Mouse (Mus musculus): ENCODE measurements around the gene Ccl27a.

Ccl27a gene

DNA sequence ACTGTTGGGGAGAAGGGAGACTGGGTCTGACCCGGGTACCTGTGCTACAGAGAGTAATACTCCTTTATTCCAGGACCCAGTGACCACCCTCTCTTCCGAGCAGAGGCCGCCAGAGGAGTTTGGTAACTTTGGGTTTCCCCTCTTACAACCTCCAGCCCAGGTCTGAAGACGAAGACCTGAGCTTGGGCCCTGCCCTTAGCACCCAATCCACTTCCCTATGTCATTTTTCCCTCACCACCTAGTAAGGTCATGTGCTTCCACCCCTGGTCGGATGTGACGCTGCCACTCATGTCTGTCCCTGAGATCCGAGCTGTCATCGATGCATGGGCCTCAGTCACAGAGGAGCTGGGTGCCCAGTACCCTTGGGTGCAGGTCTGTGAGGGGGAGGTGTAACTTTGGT is 17.6 kb downstream of the Ccl27a start:
- intact Hi-C loops (cut with DNase I), result no loop called here

DNA sequence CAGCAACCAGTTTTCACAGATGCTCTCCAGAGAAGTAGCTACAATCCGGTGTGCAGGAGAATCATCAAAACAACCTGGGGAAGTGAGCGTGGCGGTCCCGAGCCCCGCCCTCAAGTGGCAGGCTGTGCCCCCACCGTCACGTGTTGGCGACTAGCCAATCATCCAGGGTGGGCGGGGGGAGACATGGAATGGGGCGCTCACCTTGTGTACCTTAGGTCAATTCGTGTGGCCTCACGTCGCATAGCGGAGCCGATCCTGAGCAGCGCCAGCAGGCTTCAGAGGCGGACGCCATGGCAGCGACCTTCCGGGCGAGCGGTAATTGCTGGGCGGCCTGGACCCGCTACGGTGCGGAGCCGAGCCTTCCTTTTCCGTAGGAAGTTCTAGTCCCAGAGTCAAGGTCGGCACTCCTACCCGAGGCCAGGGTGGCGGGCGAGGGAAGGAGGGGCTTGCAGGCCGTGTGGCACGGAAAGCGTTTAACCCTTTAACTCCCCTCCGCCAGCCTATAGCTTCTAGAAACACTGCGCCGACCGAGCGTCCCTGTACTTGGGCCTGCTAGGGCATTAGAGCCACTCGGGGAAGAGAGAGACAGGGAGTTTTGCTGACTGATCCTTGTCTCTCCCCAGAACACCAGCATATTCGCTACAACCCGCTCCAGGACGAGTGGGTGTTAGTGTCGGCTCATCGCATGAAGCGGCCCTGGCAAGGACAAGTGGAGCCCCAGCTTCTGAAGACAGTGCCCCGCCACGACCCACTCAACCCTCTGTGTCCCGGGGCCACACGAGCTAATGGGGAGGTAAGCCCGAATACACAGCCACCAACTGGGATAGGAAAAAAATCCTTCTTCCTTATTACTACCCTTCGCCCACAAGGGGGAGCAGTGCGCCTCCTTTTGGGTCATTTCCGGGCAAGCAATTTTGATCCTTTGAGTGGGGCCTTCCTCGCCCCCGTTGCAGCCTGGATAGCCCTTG is 18.4 kb downstream of the Ccl27a start, which contains the start of gene Sigmar1:
Gene Sigmar1 (minus strand): TSS at position 820 of the 968 bp plus-strand sequence.
- intact Hi-C loops (cut with DNase I), result no loop called here

GRCm38 (mm10) chr4:41754797-41755337 is 19.2 kb downstream of the Ccl27a start, which contains the start of gene Galt:
TSS of gene Galt (plus strand) at chr4:41755228.
- intact Hi-C loops (cut with DNase I), result no loop called here

- intact Hi-C loops (cut with DNase I), result no loop called here
These were observed 29.0 kb downstream of the Ccl27a start for GRCm38 (mm10) chr4:41745021-41745420.

DNA sequence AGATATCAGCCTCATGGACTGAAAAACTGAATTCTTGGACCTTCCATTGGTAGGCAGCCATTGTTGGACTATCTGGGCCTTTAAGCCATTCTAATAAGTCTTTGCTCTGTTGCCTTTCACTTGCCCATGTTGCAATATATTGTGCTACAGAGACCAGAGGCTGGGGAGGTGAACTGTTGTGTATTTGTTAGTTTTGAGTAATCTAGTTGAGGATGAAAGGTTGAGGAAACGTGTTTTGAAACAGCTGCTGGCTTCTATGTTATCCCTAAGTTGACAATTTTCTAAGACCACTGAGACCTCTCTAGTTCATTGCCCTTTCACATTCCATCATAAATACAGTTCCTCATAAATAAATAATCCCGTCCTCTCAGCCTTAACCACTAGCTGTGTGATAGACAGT is 29.9 kb downstream of the Ccl27a start:
- intact Hi-C loops (cut with DNase I), result no loop called here

GRCm38 (mm10) chr4:41741158-41741560 is 32.9 kb downstream of the Ccl27a start:
- intact Hi-C loops (cut with DNase I), result no loop called here

DNA sequence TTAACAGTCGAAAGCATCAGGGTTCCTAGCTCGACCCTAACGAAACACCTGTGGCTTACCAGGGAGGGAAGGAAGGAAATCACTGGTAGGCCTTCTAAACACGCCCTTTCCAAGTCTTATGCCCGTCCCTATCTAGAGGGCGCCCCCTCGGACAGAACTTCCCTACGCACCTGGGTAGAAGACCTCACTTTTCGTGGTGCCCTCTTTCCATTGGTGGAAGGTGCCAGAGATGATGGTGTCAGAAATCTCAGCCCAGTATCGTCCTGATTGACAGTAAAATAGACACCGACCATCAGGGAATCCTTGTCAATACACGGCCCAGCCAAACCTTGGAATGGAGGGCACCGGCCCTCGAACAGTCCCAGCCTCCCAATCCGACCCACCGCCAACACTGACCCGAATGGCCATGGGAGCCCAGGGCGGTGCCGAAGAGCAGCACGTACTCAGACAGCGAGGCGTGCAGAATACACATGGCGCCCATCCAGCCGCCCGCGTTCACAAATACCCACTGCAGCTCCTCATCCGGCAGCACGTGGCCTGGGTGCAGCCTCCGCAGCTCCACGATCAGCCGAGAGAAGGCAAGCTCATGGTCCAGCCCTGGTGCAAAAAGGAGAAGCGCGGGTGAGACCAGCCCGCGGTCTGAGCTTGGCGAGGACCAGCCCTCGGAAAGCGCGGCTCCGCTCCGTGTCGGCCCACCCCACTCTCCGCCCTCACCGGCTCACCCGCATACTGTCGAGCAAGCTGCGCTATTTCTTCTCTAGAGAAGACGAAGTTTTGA is 33.5 kb downstream of the Ccl27a start:
- intact Hi-C loops (cut with DNase I), result no loop called here

GRCm38 (mm10) chr4:41739260-41739659 is 34.8 kb downstream of the Ccl27a start:
- intact Hi-C loops (cut with DNase I), result no loop called here

DNA sequence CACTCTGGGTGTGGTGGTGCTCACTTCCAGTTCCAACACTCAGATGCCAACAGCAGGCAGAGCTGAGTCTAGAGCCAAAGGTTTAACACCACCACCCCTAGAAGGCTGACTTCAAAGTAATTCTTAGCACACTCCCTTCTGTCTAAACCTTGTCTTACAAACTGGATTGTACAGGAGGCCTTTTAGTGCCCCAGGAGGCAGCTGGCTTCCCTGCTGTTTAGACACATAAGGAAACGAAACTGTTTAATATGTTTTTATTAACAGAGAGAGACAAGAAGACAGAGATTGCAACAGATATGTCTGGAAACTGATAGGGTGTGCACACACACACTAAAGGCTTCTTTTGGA is 35.8 kb downstream of the Ccl27a start:
- intact Hi-C loops (cut with DNase I), result no loop called here

DNA sequence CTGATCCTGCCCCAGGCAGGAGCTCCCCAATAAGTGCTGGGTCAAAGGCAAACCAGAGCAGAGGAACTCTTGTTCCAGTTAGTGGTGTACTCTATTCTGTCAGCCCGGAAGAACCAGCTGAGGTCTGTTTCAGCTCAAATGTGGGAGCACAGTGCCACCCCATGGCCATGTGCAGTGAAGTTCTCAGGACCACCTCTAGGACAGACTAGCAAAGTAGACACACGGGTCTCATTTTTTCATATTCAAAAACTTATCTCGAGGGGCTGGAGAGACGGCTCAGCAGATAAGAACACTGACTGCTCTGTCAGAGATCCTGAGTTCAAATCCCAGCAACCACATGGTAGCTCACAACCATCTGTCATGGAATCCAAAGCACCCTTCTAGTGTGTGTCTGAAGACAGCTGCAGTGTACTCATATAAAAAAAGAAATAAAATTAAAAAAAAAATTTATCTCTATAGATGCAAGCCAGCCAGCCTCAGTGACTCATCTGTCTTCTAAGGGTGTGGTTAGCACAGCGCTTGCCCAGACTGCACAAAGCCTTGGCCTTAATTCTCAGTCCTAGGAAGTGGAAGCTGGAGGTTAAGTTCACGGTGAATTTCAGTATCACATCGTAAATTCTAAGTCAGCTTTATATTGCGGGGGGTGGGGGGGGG is 36.3 kb downstream of the Ccl27a start:
- intact Hi-C loops (cut with DNase I), result loop anchor here (2.0 kb wide), 1 partner anchor 23 kb away; no protein-coding TSS in a partner anchor

DNA sequence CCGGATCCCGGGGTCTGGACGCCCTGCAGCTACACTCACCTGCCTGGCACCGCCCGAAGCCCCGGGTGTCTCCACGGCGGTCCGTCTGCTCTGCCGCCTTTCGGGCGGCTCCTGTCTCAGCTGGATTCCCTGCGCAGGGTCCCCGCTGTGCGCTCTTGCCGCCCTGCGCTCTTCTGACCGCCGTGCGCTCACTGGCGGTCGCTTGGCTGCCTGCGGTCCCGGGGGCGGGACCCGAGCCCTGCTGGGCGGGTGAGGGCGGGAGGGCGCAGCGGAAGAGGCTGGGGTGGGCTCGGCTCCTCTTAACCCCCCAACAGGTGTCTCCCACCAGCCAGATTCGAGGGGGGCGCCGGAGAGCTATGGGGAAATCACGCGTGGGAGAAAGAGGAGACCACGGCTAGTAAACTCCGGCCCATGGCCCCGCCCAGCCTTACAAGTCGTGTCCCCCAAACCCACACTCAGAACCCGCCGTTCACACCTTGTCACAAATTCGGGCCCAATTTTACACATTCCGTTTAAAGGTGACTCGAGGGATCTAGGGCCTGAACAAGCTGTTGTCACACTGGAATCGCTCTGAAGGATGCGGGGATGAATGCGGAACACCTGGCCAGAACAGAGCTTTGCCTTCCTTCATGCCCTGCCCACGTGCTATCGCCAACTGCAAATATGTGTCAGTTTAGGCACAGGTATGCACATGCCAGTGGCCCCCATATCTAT is 42.8 kb downstream of the Ccl27a start, which contains the start of gene Arid3c:
Gene Arid3c (minus strand): TSS at position 91 of the 714 bp plus-strand sequence.
- intact Hi-C loops (cut with DNase I), result no loop called here

GRCm38 (mm10) chr4:41726826-41727621 is 47.0 kb downstream of the Ccl27a start:
- intact Hi-C loops (cut with DNase I), result no loop called here

DNA sequence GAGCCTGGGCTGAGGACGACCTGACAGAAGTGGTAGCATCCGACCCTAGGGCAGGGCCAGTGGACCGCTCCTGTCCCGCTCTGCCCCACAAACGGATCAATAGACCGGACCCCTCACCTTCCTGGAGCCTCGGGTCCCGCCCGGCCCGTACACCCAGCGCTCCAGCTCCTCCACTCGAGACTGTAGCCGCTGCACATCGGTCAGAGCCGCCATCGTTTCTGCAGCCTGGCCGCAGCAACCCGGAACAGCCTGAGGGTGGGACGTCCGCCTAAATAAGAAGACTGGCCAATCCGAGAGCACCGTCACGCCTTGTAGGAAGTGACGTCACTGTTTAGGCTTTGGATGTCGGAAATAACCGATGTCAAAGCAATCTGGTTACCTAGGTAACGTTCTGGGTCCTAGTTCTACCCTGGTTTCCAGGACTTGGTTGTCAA is 51.1 kb downstream of the Ccl27a start, which contains the start of gene Dctn3:
Gene Dctn3 (minus strand): TSS at position 253 of the 434 bp plus-strand sequence.
- intact Hi-C loops (cut with DNase I), result no loop called here
